Mouse (Mus musculus) small intestine, adult 2 months (tissue): ENCODE measurements around the gene B3galt4. TPM values are rescaled to one million over a fixed set of nuclear protein-coding genes. Genes with fewer than 3 reads are reported as not detected.

Source experiments
- H3K27ac ChIP-seq: fragments of 200-500 bp; 2 replicates; pipeline ENCODE4 v1.5.1; 2012; ENCODE audit warnings: low read depth, low read length, control low read depth, inconsistent platforms; ENCODE audit not compliant: insufficient read depth
- H3K27me3 ChIP-seq: fragments of 200-500 bp; 2 replicates; pipeline ENCODE4 v1.6.1; 2012; ENCODE audit warnings: mild to moderate bottlenecking, moderate library complexity, low read length, inconsistent platforms; ENCODE audit not compliant: control insufficient read depth, insufficient read depth
- H3K36me3 ChIP-seq: fragments of 200-500 bp; 2 replicates; pipeline ENCODE4 v1.6.1; 2012; ENCODE audit warnings: mild to moderate bottlenecking, low read length, control low read depth, inconsistent platforms; ENCODE audit not compliant: control insufficient read depth, insufficient read depth
- H3K4me1 ChIP-seq: fragments of 200-500 bp; 2 replicates; pipeline ENCODE4 v1.6.1; 2012; ENCODE audit warnings: low read length, inconsistent platforms, mixed read lengths; ENCODE audit not compliant: control insufficient read depth, insufficient read depth, insufficient read length
- H3K4me3 ChIP-seq: fragments of 200-500 bp; 2 replicates; pipeline ENCODE4 v1.5.1; 2012; ENCODE audit warnings: low read depth, mild to moderate bottlenecking, control low read depth, inconsistent platforms, low read length, moderate library complexity
- CTCF ChIP-seq: fragments of 200-500 bp; IDR thresholded peaks from 2 replicates; pipeline ENCODE4 v1.5.1; 2012; ENCODE audit warnings: low read depth, mild to moderate bottlenecking, control low read depth, inconsistent platforms, low read length, moderate library complexity, mixed read lengths; ENCODE audit not compliant: insufficient replicate concordance, insufficient read length; ENCODE audit errors: extremely low read depth
- POLR2A ChIP-seq: fragments of 200-500 bp; IDR thresholded peaks from 2 replicates; pipeline ENCODE4 v1.6.1; 2012; ENCODE audit warnings: low read depth, mild to moderate bottlenecking, control low read depth, inconsistent platforms, low read length, moderate library complexity
- WGBS: fragments of 180-500 bp; shearing (Covaris S2); methylation state at CpG from one replicate; pipeline ENCODE4 v1.1.7; 2018; 5-methylcytosine and 5-hydroxymethylcytosine counted together
- polyA plus RNA-seq: library from polyadenylated mRNA; depleted of rRNA; stranded (reverse); fragments of >200 nt; gene quantifications from 2 replicates; pipeline ENCODE4 v1.2.3, GENCODE M21; 2012

B3galt4 gene
- polyA plus RNA-seq, 1 experiment, result 24.6 TPM

DNA sequence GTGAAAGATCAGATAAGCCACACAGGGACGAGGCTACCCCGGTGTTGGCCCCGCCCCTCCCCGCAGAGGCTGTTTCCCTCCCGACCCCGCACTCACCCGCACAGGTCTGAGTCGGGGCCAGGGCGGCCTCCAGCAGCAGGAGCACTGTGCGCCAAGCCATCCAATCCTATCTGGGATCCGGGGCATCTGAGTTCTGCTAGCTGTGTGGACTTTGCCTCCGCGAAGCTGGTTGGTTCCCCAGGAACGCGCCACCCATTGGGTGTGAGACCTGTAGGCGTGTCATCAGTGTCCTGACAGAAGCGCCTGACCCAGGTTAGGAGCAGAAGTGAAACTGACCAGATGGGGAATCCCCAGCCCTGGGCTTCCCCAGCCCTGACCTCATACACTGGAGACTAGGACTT, 27.3 kb upstream of the B3galt4 start:
- Histone ChIP-seq H3K27ac (peak overlapping the region; percentile 87), H3K4me3 (peak overlapping the region; percentile 79), H3K4me1 (peaks cover 26% of the 10 kb centered on the region), H3K27me3 (no peaks in the 10 kb centered on the region), H3K36me3 (no peaks in the 10 kb centered on the region)
- TF ChIP-seq CTCF (no peak), POLR2A (peak; percentile 82)
- WGBS, result under 1% methylated on average over 17 of the region's 17 CpGs

DNA sequence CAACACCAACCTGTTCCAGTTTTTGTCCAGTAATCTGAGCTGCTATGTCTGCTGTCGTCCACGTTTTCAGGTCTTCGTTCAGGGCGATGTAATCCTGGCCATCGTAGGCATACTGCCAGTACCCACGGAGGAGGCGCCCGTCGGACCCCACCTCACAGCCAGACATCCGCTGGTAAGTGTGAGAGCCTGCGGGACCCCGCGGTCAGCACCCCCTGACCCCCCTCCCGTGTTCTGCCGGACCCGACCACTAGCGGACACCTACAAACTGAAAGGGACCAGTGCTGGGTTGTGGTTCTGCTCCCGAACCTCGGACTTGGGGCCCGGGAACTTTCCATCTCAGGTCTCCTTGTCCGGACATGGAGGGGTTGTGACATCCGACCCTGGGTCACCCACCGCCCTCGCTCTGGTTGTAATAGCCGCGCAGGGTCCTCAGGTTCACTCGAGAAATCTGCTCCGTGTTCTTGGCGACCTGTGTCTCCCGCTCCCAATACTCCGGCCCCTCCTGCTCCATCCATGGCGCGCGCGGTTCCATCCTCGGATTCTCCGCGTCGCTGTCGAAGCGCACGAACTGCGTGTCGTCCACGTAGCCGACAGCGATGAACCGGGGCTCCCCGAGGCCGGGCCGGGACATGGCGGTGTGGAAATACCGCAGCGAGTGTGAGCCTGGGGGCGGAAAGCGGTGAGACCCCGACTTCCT, 26.7 kb upstream of the B3galt4 start:
- H3K36me3 ChIP-seq, result no peaks in the 10 kb centered on the region
- TF ChIP-seq CTCF (no peak), POLR2A (no peak)
- H3K4me1 ChIP-seq, result peaks cover 26% of the 10 kb centered on the region
- peak overlapping the region; percentile 27 for H3K27ac ChIP-seq
- WGBS, result 3% methylated on average over 57 of the region's 57 CpGs
- H3K4me3 ChIP-seq, result peak overlapping the region; percentile 79
- H3K27me3 ChIP-seq, result no peaks in the 10 kb centered on the region

DNA sequence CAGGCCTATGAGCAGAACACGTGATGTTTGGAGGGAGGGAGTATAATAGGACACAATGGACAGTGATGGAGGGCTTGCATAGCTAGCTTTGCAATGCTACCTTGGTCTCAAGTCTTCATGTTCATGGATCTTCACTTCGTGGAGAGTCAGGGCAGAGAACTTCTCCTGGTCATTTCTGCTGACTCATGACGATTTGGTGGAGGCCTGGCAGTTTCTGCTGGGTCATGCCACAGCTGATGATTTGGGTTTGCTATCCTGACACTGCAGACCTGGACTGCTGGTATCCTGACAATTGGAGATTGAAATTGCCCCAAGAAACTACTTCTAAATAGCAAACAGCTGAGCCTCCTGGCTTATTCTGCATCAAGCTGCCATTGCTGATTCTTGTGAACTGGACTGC, 22.3 kb upstream of the B3galt4 start:
- Histone ChIP-seq H3K36me3 (no peaks in the 10 kb centered on the region), H3K27me3 (no peaks in the 10 kb centered on the region), H3K4me1 (peaks cover 5% of the 10 kb centered on the region), H3K27ac (no peak overlapping the region), H3K4me3 (no peak overlapping the region)
- TF ChIP-seq CTCF (no peak), POLR2A (no peak)
- WGBS, result 75% methylated on average over 3 of the region's 3 CpGs

DNA sequence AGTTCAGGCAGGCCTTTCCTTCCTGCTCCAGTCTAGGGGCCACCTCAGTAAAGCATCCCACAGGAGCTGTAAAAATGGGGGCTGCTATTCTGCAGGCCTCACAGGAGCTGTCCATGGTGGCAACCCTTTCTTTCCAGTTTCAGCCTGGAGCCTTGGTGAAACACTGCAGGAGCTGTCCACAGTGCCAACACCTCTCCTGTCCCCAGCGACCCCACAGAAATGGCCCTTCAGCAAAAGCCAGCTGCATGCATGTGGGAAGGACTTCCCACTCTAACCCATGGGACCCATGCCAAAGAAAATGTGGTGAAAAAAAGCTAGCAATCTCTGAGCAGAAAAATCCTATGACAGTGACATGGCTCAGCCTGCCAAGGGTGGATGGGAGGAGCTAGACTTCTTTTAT, 21.4 kb upstream of the B3galt4 start:
- peaks cover 2% of the 10 kb centered on the region for H3K4me1 ChIP-seq
- no peak overlapping the region for H3K4me3 ChIP-seq
- H3K27me3 ChIP-seq, result no peaks in the 10 kb centered on the region
- no peak for TF ChIP-seq CTCF
- H3K36me3 ChIP-seq, result no peaks in the 10 kb centered on the region
- no peak overlapping the region for H3K27ac ChIP-seq
- 12% methylated on average over 1 of the region's 1 CpGs for WGBS

DNA sequence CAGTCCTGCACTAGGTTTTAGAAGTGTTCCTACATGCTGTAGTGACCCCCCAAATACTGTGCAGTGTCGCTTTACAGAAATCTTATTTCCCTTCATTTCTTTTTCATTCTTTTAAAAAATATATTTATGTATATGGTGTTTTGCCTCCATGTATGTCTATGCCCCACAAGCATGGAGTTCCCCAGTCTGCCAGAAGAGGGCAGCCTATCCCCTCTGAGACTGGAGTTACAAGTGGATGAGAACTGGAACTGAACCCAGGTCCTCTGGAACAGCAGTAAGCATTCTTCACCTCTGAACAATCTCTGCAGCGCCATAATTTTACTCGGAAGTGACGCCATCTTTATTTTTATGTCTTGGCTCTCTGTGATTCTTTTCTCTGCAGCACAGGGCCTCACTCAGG, 18.1 kb upstream of the B3galt4 start:
- H3K4me1 ChIP-seq, result no peaks in the 10 kb centered on the region
- H3K27me3 ChIP-seq, result no peaks in the 10 kb centered on the region
- TF ChIP-seq POLR2A (no peak), CTCF (peak; percentile 9; the same call in 1 of the 2 replicates)
- WGBS, result 80% methylated on average over 4 of the region's 4 CpGs
- H3K36me3 ChIP-seq, result peaks cover 13% of the 10 kb centered on the region
- H3K4me3 ChIP-seq, result no peak overlapping the region
- no peak overlapping the region for H3K27ac ChIP-seq

DNA sequence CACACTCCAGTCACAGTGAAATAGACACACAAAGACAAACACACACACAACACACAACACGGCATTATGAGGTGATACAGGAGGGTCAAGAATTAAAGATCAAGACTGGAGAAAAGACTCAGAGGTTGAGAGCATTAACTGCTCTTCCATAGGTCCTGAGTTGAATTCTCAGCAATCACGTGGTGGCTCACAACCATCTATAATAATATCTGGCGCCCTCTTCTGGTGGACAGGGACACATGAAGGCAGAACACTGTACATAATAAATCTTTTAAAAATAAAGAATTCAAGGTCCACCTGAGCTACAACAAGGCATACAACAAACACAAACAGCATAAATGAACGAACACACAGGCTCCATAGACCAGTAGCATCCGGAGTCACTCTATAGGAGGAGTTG, 17.6 kb upstream of the B3galt4 start:
- no peak for TF ChIP-seq CTCF
- no peak for TF ChIP-seq POLR2A
- H3K4me1 ChIP-seq, result no peaks in the 10 kb centered on the region
- peaks cover 13% of the 10 kb centered on the region for H3K36me3 ChIP-seq
- H3K4me3 ChIP-seq, result no peak overlapping the region
- H3K27ac ChIP-seq, result no peak overlapping the region
- WGBS, result 27% methylated on average over 5 of the region's 5 CpGs
- H3K27me3 ChIP-seq, result no peaks in the 10 kb centered on the region

DNA sequence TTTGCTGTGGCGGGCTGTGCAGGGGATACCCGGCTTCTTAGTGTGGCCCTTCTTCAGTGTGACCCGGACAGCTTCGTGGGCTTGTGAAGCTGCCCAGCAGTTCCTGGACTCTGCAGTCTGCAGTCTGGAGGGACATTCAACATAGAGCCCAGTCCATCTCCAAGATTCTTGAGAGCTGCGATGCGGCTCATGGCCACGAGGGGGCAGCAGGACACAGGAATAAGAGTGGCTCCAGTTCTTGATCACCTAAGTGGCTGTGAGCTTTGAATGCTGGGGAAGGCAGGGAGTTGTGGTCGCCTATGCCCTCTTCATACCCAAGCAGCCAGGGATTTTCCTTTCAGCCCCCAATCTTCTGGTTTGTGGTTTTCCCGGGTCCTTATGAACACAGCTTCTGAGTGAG, 17.2 kb upstream of the B3galt4 start:
- WGBS, result 1% methylated on average over 9 of the region's 9 CpGs
- peak; percentile 82 for TF ChIP-seq CTCF
- TF ChIP-seq POLR2A, result no peak; the same call in 1 of the 2 replicates
- H3K27ac ChIP-seq, result no peak overlapping the region
- no peaks in the 10 kb centered on the region for H3K27me3 ChIP-seq
- H3K4me3 ChIP-seq, result no peak overlapping the region
- no peaks in the 10 kb centered on the region for H3K4me1 ChIP-seq
- peaks cover 14% of the 10 kb centered on the region for H3K36me3 ChIP-seq

DNA sequence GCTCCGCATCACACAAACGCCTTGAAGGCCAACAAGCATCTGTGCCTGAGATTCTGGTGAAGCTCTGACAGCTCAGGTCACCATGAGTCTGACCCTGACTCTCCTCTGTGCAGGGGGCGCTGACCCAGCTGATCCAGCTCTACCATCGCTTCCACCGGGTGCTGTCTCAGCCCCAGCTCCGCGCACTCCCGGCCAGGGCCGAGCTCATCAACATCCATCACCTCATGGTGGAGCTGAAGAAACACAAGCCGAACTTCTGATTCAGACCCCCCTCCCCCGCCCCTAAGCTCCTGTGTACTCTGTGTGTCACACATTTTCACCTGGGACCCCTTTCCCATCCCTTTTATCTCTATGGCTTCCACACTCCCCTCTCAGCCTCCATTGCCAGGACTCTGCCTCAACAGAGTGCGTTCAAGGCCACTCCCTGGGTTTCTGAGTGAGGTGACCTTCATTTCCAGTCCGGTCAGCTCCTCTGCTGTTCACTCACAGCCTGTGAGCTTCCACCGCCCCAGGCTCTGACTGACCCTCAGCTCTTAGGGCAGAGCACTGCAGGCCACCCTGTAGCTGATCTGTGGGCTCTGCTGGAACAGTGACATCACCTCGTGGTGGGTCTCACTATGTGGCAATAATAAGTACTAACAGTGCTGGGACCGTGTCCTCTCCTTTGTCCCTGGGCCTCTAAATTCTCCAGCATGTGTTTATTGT, 14.7 kb upstream of the B3galt4 start:
- no peak overlapping the region for H3K27ac ChIP-seq
- H3K27me3 ChIP-seq, result no peaks in the 10 kb centered on the region
- no peak for TF ChIP-seq POLR2A
- TF ChIP-seq CTCF, result no peak
- H3K36me3 ChIP-seq, result peaks cover 32% of the 10 kb centered on the region
- no peaks in the 10 kb centered on the region for H3K4me1 ChIP-seq
- 87% methylated on average over 16 of the region's 16 CpGs for WGBS
- no peak overlapping the region for H3K4me3 ChIP-seq
